ENCODE assay signal across 11 mouse cellular contexts in the genomic region with DNA sequence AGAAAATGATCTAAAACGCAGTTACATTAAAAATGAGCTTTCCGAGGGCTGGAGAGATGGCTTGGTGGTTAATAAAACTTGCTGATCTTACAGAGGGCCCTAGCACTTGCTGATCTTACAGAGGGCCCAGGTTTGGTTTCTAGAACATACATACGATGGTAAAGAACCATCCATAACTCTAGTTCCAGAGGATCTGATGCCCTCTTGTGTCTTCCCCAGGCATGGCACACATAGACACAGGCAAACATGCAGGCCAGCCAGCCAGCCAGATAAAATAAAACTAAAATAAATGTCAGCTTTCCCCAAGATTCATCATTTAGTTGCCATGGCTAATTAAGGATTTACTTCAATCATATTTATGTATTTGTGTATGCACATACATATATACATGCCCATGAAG. TPM values are rescaled to one million over a fixed set of nuclear protein-coding genes. Genes with fewer than 3 reads are reported as not detected.
DNase-seq lines count a peak whose midpoint lies in the region; ATAC-seq and TF ChIP-seq lines count a peak whose summit lies in the region.
"Had no signal": no experiment of that assay in that cellular context is flagged by ENCODE, and none has a peak within 500 bp of the region (broad histone marks: within the 10 kb centered on the region; RNA-seq: fewer than 3 reads in every experiment).

No protein-coding gene starts in this region.

- no peaks in the 10 kb centered on the region for H3K9me3 ChIP-seq in kidney, postnatal 0 days (replicated peaks; ENCODE audit: low read length)
- no peaks in the 10 kb centered on the region for H3K9me3 ChIP-seq in forebrain, embryonic 13.5 days (replicated peaks)

- H3K4me2 ChIP-seq in kidney, postnatal 0 days (ENCODE audit: low read length): no peak overlapping the region
- H3K4me2 ChIP-seq in forebrain, embryonic 13.5 days: no peak overlapping the region

- no peak for DNase-seq in kidney, postnatal 0 days (ENCODE audit: low spot score)
- no peak for DNase-seq in kidney, adult 11 months
- peak; percentile 34 for DNase-seq in 3T3-L1 (ENCODE audit: low read depth, low spot score)
- peak; percentile 36 for DNase-seq in CD4-positive, CD25-positive, alpha-beta regulatory T cell, adult 2 months (ENCODE audit: low read depth, low spot score)
- DNase-seq: adrenal gland, postnatal 36 days; gastrocnemius, postnatal 14 days; kidney, postnatal 10 days; lung, adult 18-20 months had no signal

- H3K4me3 ChIP-seq in kidney, postnatal 0 days (replicated peaks; ENCODE audit: low read depth, low read length): no peak overlapping the region
- no peak overlapping the region for H3K4me3 ChIP-seq in forebrain, embryonic 13.5 days

- H3K36me3 ChIP-seq in kidney, postnatal 0 days (ENCODE audit: insufficient read depth, low read length): peaks cover 12% of the 10 kb centered on the region
- H3K36me3 ChIP-seq in forebrain, embryonic 13.5 days (ENCODE audit: poor library complexity, severe bottlenecking): peaks cover 32% of the 10 kb centered on the region

- TF ChIP-seq CTCF in kidney, postnatal 0 days (IDR thresholded peaks at IDR 0.05; ENCODE audit: low read depth): peak; percentile 56

- H3K9ac ChIP-seq in kidney, postnatal 0 days (ENCODE audit: low read depth, low read length): no peak overlapping the region
- no peak overlapping the region for H3K9ac ChIP-seq in forebrain, embryonic 13.5 days

- H3K27me3 ChIP-seq in kidney, postnatal 0 days (ENCODE audit: insufficient read depth, low read length): no peaks in the 10 kb centered on the region
- no peaks in the 10 kb centered on the region for H3K27me3 ChIP-seq in forebrain, embryonic 13.5 days

- no peak overlapping the region for H3K27ac ChIP-seq in kidney, postnatal 0 days
- H3K27ac ChIP-seq in forebrain, embryonic 13.5 days: no peak overlapping the region

- ATAC-seq in kidney, postnatal 0 days (replicated peaks; ENCODE audit: low FRiP score, low read depth): no peak
- peak; percentile 59 for ATAC-seq in megakaryocyte, adult 5-6 weeks (ENCODE audit: poor library complexity, severe bottlenecking)
- no peak for ATAC-seq in erythroblast, adult 5-6 weeks (replicated peaks; ENCODE audit: low FRiP score, poor library complexity, severe bottlenecking)
- no peak for ATAC-seq in forebrain, embryonic 13.5 days

- no peaks in the 10 kb centered on the region for H3K4me1 ChIP-seq in kidney, postnatal 0 days (replicated peaks; ENCODE audit: insufficient read depth, low read length)
- H3K4me1 ChIP-seq in forebrain, embryonic 13.5 days: no peaks in the 10 kb centered on the region

- 94% methylated on average over 3 of the region's 3 CpGs for WGBS in kidney, postnatal 0 days
- WGBS in forebrain, embryonic 13.5 days: 95% methylated on average over 3 of the region's 3 CpGs

RNA-seq across cellular contexts. Expression of a gene that starts 19.2 kb away (rescaled TPM):
- 62.9 and 65.0 TPM in 2 replicates for polyA plus RNA-seq in kidney, postnatal 0 days (2015; fragmentation: Nextera tagmentation; extraction: Ambion mirVana)
- total RNA-seq in megakaryocyte, adult 5-6 weeks (2015): 9.9 and 11.5 TPM in 2 replicates
- total RNA-seq in megakaryocyte, adult 5-6 weeks (2017): 3.9 and 4.0 TPM in 2 replicates
- 23.1 and 27.8 TPM in 2 replicates for total RNA-seq in erythroblast, adult 5-6 weeks (2015; ENCODE audit: low replicate concordance)
- total RNA-seq in erythroblast, adult 5-6 weeks (2017; ENCODE audit: low replicate concordance): 5.3 and 14.2 TPM in 2 replicates
- 31.6 and 35.8 TPM in 2 replicates for polyA plus RNA-seq in forebrain, embryonic 13.5 days (2015; fragmentation: Nextera tagmentation; extraction: Ambion mirVana)

RNA-seq across cellular contexts. Expression of a gene that starts 56.5 kb away (rescaled TPM):
- 33.2 and 34.9 TPM in 2 replicates for polyA plus RNA-seq in kidney, postnatal 0 days (2015; fragmentation: Nextera tagmentation; extraction: Ambion mirVana)
- not detected in 2 replicates for total RNA-seq in megakaryocyte, adult 5-6 weeks (2015)
- 0.07 and 0.20 TPM in 2 replicates for total RNA-seq in megakaryocyte, adult 5-6 weeks (2017)
- 0.96 and 2.1 TPM in 2 replicates for total RNA-seq in erythroblast, adult 5-6 weeks (2015; ENCODE audit: low replicate concordance)
- 2.4 and 12.4 TPM in 2 replicates for total RNA-seq in erythroblast, adult 5-6 weeks (2017; ENCODE audit: low replicate concordance)
- polyA plus RNA-seq in forebrain, embryonic 13.5 days (2015; fragmentation: Nextera tagmentation; extraction: Ambion mirVana): 101 and 110 TPM in 2 replicates

Comparison
In these comparisons a context has a peak if more than half of its experiments do, and no peak if none do; other contexts are left out.
1. DNase-seq: peak in 3T3-L1 (single experiment) and CD4-positive, CD25-positive, alpha-beta regulatory T cell, adult 2 months (single experiment); none in kidney, postnatal 0 days (single experiment) and kidney, adult 11 months (single experiment).